Mouse (Mus musculus) T-cell, adult 2 months (primary cell): ENCODE data around the gene Nav2.

Experiments used
- DNase-seq: peaks from one replicate; pipeline ENCODE4 v3.0.0; 2022; ENCODE audit warnings: low spot score

The Nav2 gene

DNA sequence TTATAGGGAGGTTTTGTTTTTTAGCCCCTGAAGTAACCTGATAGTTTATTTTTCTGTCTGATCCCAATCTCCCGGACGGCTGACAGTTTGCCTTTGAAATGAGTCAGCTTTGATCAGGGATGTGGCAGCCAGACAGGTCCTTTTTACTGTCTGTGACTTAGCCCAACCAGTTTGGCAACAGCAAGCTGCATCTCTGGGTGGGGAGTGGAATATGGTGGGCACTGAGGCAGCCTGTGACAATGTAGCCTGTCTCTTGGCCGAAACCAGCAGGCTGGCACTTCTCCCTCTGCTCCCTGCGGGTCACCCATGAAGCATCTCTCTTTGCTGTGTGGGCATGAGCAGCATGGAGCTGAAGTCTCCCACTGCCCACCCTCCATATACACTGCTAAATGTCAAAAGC lies 421.7 kb downstream of the Nav2 start:
- no peak for DNase-seq

- DNase-seq = no peak
These were observed 423.4 kb downstream of the Nav2 start for GRCm38 (mm10) chr7:49331939-49332338.

DNA sequence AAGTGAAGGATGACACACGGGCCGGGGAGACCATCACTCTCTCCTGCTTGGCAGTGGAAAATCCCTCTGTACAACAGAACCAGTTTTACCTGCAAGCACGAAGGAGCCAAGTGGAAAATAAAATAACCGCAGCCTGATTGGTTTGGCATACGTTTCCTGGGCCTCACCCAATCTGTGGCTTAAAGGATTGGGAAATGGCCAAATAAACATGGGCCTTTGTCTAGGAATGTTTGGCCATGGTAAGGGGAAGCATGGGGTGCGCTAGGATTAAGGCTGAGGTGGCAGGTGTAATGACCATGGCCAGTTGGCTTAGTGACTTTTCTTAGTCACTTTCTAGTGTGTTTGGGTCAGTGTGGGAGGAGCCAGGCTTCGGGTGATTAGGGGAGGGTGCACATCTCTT lies 424.1 kb downstream of the Nav2 start:
- no peak for DNase-seq

DNA sequence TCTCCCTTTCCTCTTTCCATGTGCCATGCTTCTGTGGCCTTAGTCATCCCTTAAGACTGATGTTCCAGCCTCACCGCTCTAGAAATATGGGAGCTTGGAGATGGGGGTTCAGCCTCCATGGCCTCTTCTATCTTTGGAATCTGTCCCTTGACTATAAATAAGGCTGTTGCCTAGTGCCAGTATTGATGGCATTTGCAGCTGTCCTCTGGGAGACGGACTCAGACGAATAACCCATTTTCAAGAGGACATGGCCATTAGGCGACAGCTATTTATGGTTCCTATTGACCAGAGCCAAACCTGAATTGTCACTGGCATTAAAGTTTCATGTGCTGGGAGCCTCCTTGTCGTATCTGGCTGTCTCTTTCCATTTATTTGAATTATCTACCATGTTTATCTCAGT lies 425.6 kb downstream of the Nav2 start:
- DNase-seq = no peak

- DNase-seq = peak; percentile 24
These were observed 426.5 kb downstream of the Nav2 start for GRCm38 (mm10) chr7:49335056-49335455.

DNA sequence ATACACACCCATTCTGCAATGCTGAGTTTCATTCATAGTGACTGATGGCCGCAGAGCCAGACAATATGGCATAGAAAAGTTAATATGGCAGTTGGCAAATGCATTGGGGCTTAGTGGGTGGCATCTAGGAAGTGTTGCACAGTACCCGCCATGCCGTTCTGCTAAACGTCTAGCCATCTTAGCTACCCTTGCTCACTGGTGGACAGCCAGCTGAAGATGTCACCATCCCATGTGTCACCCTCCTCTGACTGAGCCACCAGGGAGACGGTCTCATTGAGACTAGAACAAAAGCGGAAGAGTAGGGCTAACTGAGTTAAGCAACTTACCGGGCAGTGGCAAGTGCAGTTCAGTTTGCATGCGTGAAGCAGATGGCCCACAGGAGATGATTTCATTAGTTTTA lies 428.2 kb downstream of the Nav2 start:
- DNase-seq = no peak

DNA sequence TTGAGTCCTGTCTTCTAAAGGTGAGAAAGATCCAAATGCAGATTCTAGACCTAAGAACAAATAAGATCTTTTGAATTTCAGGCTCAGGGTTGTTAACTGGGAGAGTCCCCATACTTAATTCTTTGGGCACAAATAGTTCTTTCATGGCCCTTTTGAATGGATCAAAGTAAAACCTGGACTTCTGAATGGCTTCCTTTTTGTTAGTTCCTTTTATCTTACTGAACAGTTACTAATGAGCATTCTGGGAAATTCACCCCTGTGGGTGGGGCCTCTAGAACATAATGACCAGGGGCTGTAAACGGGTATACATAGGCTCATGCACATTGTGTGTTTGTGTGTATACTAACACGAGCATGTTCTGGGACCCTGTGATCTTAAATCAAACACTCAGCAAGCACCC lies 429.2 kb downstream of the Nav2 start:
- DNase-seq = no peak

- DNase-seq = no peak
These were observed 431.4 kb downstream of the Nav2 start for GRCm38 (mm10) chr7:49339953-49340352.

DNA sequence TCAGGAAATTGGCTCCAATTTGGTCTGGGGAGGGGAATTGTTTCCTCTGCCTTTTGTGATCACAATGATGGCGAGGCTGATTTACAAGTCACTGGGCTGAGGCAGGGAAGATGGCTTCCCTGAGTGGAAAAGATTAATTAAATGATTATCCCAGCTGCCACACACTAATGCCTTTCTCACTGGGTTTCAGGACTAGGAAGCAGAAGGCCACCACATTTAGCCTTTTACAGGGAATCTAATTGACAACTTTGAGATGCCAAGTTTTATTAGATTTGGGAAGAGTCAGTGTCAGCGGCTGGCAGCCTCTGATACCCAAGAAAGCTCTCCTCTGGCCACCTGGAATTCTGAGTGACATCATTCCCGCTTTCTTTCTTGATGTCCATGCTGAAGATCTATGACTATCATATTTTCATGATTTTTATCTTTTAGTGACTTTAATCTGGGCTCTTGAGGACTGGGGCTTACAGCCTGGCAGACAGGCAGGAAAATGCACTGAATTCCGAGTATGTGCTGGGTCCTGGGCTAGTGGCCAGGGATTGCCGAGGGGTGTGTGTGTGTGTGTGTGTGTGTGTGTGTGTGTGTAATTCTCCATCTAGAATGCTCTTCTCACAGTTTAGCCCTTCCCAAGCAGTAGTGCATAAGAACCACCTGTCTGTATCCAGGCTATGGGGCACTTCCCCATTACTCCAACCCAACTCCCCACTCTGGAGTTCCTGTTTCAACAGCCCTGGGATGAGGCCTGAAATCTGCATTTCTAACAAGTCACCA lies 432.8 kb downstream of the Nav2 start:
- DNase-seq = no peak

GRCm38 (mm10) chr7:49341919-49342529 lies 433.5 kb downstream of the Nav2 start:
- DNase-seq = no peak

GRCm38 (mm10) chr7:49342556-49343080 lies 434.1 kb downstream of the Nav2 start:
- DNase-seq = no peak

DNA sequence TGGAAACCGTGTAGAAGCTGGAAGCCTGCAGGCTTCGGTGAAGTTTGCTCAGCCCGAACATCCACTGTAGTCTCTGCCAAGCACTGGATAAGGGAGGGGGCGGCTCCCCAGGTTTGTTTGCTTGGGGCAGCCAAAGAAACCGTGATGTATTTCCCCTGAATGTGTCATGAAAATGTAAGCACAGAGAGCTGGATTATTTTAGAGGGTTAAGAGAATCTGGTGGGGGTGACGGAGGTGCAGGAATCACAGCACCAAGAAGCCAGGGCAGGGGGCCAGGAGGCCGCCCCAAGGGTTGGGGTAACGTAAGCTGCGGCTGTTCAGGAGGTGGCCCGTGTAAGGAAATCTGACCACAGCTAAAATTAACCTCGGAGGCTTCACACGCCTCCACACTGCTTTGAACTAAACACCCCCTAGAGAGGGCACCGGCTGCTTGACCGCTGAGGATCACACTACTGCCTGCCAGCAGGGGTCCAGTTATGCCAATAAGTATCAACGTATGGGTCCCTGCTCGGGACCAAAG lies 434.6 kb downstream of the Nav2 start:
- DNase-seq = no peak

DNA sequence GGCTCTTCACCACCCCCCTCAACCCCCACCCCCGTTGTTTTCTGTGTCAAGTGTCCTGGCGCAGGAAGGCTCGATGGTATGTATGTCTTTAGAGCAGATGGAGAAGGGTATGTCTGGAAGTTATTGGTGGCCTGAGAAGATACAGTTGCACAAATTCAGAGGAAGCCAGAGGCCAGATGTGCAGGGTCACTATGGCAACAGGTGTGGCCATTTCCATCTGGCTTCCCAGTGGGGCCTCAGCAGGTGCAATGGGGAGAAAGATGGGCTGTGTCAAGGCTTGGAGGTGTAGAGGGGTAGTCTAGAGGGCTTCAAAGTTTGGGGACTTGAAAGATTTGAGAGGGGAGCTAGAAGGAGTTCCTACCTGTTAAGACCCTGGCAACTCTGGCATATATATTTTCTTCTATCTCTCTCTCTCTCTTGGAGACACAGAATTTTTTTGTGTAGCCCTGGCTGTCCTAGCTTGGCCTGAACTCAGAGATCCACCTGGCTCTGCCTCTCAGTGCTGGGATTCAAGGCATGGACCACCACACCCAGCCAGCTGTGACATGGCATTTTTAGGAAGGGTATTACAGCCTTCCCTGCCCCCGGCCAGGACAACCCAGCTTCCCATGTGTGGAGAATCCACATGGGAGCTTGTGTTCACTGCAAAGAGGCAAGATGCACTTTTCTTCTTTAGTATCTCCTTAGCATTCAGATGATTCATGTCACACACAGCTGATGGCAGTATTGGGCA lies 435.4 kb downstream of the Nav2 start:
- no peak for DNase-seq

DNA sequence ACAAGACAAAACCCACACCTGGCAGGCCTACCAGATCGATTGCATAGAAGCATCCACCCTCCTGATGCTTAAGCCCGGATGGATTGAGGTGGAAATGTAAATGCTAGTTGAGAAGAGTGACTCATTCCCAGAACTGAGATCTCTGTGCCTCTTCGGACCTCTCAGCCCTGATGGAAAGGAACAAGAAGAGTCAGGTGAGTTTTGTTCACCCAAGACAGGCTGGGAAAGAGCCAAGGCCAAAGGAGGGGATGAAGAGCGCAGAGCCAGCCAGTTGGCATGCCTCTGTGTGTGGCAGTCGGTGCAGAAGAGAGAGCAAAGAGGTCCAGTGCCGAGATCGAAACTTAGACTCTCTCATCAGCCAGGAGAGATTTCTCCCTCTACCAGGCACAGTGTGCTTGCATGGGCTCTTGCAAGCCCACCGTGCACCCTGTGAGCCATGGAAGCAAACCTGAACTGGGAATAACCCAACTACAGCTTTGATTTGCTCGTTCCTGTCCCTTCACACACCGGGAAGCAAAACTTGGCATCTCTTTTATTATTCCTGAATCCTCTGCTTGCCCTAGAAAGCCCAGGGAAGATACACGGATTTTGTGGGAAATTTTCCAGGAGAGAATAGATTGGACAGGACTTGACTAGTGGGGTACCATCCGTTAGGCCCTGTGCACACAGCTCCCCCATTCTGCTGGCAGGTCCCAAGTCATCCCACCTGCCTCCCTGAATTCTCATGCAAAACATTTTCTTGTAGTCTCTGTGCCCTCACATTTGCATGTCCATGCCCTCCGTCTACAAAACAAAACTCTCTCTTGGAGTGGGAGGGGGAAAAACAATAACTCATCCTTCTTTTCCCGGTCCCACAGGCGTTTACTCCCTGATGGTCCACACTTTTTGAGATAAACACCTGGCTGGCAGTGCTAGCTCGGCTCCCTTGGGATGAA lies 439.1 kb downstream of the Nav2 start:
- DNase-seq = no peak

- no peak for DNase-seq
These were observed 440.1 kb downstream of the Nav2 start for GRCm38 (mm10) chr7:49348636-49349035.

GRCm38 (mm10) chr7:49350321-49351007 lies 441.9 kb downstream of the Nav2 start:
- DNase-seq = no peak

- DNase-seq = no peak
These were observed 443.2 kb downstream of the Nav2 start for GRCm38 (mm10) chr7:49351596-49352258.

GRCm38 (mm10) chr7:49357441-49358165 lies 449.1 kb downstream of the Nav2 start:
- DNase-seq = no peak

- no peak for DNase-seq
These were observed 450.6 kb downstream of the Nav2 start for GRCm38 (mm10) chr7:49359120-49359519.

DNA sequence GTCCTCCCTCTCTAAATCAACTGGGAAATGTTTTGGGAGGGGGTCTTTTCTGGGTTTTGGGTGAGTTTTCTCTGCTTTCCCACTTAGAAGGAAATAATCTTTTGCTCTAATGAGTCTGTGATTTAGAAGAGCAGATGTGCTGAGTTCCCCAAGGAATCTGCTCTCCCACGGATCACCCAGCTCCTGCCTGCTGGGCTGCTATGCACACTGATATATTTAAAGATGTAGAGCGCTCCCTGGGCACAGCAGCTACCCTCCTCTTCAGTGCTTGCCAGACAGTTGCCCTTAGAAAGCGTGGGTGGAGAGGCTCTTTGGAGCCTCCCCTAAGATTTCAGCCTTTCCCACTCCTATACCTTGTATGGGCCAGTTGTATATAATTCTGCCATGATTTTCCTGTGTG lies 452.1 kb downstream of the Nav2 start:
- no peak for DNase-seq
